Mouse (Mus musculus) stomach, embryonic 14.5 days (tissue): ENCODE measurements around the gene Prlr. TPM values are rescaled to one million over a fixed set of nuclear protein-coding genes. Genes with fewer than 3 reads are reported as not detected.

Experiments used
- ATAC-seq: fragments of 200-750 bp; cut with Nextera tagmentation; 2 replicates; pipeline ENCODE4 v1.8.0; 2017; ENCODE audit warnings: low read depth, moderate TSS enrichment; ENCODE audit not compliant: insufficient number of reproducible peaks, insufficient read depth, low FRiP score
- H3K27ac ChIP-seq: fragments of 300-500 bp; sonication (generic); 2 replicates; pipeline ENCODE4 v1.5.1; 2014; ENCODE audit warnings: mild to moderate bottlenecking, low read length, moderate library complexity, mixed read lengths
- H3K27me3 ChIP-seq: fragments of 300-500 bp; sonication (generic); 2 replicates; pipeline ENCODE4 v1.6.1; 2014; ENCODE audit warnings: low read length, control low read depth, mixed read lengths; ENCODE audit not compliant: control insufficient read depth, insufficient read depth
- H3K36me3 ChIP-seq: fragments of 300-500 bp; sonication (generic); 2 replicates; pipeline ENCODE4 v1.6.1; 2014; ENCODE audit warnings: mild to moderate bottlenecking, control low read depth, low read length, moderate library complexity, mixed read lengths; ENCODE audit not compliant: control insufficient read depth, insufficient read depth
- H3K4me1 ChIP-seq: fragments of 300-500 bp; sonication (generic); 2 replicates; pipeline ENCODE4 v1.6.1; 2014; ENCODE audit warnings: low read length, control low read depth, mixed read lengths; ENCODE audit not compliant: control insufficient read depth, insufficient read depth
- H3K4me2 ChIP-seq: fragments of 300-500 bp; sonication (generic); replicated peaks from 2 replicates; pipeline ENCODE4 v1.6.1; 2014; ENCODE audit warnings: low read depth, low read length, control low read depth
- H3K4me3 ChIP-seq: fragments of 300-500 bp; sonication (generic); 2 replicates; pipeline ENCODE4 v1.5.1; 2014; ENCODE audit warnings: low read depth, low read length, control low read depth
- H3K9ac ChIP-seq: fragments of 300-500 bp; sonication (generic); replicated peaks from 2 replicates; pipeline ENCODE4 v1.6.1; 2014; ENCODE audit warnings: low read depth, mild to moderate bottlenecking, control low read depth, low read length, moderate library complexity, mixed read lengths
- H3K9me3 ChIP-seq: fragments of 300-500 bp; sonication (generic); 2 replicates; pipeline ENCODE4 v1.6.1; 2016; ENCODE audit warnings: low read depth, low read length, control low read depth; ENCODE audit not compliant: control insufficient read depth
- WGBS: fragments of 180-500 bp; shearing (Covaris S2); extraction: QIAGEN DNeasy Blood & Tissue Kit; methylation state at CpG from one replicate; pipeline ENCODE4 v1.1.7; 2014; 5-methylcytosine and 5-hydroxymethylcytosine counted together
- polyA plus RNA-seq: library from polyadenylated mRNA; unstranded; fragments of >200 nt; fragmentation: Nextera tagmentation; extraction: Ambion mirVana; gene quantifications from 2 replicates; pipeline ENCODE4 v1.2.1, GENCODE M21; 2014

Prlr gene
- polyA plus RNA-seq: 2.6 and 3.0 TPM in 2 replicates

- H3K27me3 ChIP-seq: no peaks in the 10 kb centered on the region
- no peak for ATAC-seq
- peak within 1 kb of the TSS; percentile 31 for H3K4me3 ChIP-seq
- no peak within 1 kb of the TSS for H3K9ac ChIP-seq
- no peak within 1 kb of the TSS for H3K27ac ChIP-seq
- 4% methylated on average over 9 of the region's 9 CpGs for WGBS
- H3K4me2 ChIP-seq: peak within 1 kb of the TSS; percentile 62
- 0 out of 2 replicates have a peak, but pooled peaks cover 5% of the 10 kb centered on the region for H3K4me1 ChIP-seq
- H3K9me3 ChIP-seq: no peaks in the 10 kb centered on the region
- no peaks in the 10 kb centered on the region for H3K36me3 ChIP-seq
Measured at GRCm38 (mm10) chr15:10177083-10177482, at the start of gene Prlr. Gene Prlr, plus strand, starts transcription at chr15:10177238.

GRCm38 (mm10) chr15:10133781-10134180 is 43.3 kb upstream of the Prlr start:
- no peaks in the 10 kb centered on the region for H3K9me3 ChIP-seq
- H3K4me3 ChIP-seq: no peak overlapping the region
- WGBS: 88% methylated on average over 2 of the region's 2 CpGs
- H3K36me3 ChIP-seq: no peaks in the 10 kb centered on the region
- no peak overlapping the region for H3K9ac ChIP-seq
- H3K4me2 ChIP-seq: no peak overlapping the region
- H3K27me3 ChIP-seq: no peaks in the 10 kb centered on the region
- no peak overlapping the region for H3K27ac ChIP-seq
- ATAC-seq: no peak
- H3K4me1 ChIP-seq: no peaks in the 10 kb centered on the region

GRCm38 (mm10) chr15:10134889-10135288 is 42.1 kb upstream of the Prlr start:
- H3K4me2 ChIP-seq: no peak overlapping the region
- H3K27ac ChIP-seq: no peak overlapping the region
- no peaks in the 10 kb centered on the region for H3K9me3 ChIP-seq
- no peak for ATAC-seq
- no peaks in the 10 kb centered on the region for H3K4me1 ChIP-seq
- no peak overlapping the region for H3K9ac ChIP-seq
- 64% methylated on average over 4 of the region's 4 CpGs for WGBS
- no peak overlapping the region for H3K4me3 ChIP-seq
- H3K27me3 ChIP-seq: no peaks in the 10 kb centered on the region
- no peaks in the 10 kb centered on the region for H3K36me3 ChIP-seq

GRCm38 (mm10) chr15:10144520-10144919 is 32.5 kb upstream of the Prlr start:
- H3K4me2 ChIP-seq: no peak overlapping the region
- no peaks in the 10 kb centered on the region for H3K36me3 ChIP-seq
- H3K4me3 ChIP-seq: no peak overlapping the region
- ATAC-seq: no peak
- H3K27ac ChIP-seq: no peak overlapping the region
- 88% methylated on average over 5 of the region's 5 CpGs for WGBS
- no peaks in the 10 kb centered on the region for H3K9me3 ChIP-seq
- H3K9ac ChIP-seq: no peak overlapping the region
- H3K27me3 ChIP-seq: no peaks in the 10 kb centered on the region
- no peaks in the 10 kb centered on the region for H3K4me1 ChIP-seq

- Histone ChIP-seq H3K4me2 (no peak overlapping the region), H3K9me3 (no peaks in the 10 kb centered on the region), H3K27me3 (no peaks in the 10 kb centered on the region), H3K36me3 (no peaks in the 10 kb centered on the region), H3K9ac (no peak overlapping the region), H3K4me3 (no peak overlapping the region), H3K4me1 (no peaks in the 10 kb centered on the region), H3K27ac (no peak overlapping the region)
- 81% methylated on average over 4 of the region's 4 CpGs for WGBS
- ATAC-seq: no peak
Measured at GRCm38 (mm10) chr15:10148196-10148595, 28.8 kb upstream of the Prlr start.

GRCm38 (mm10) chr15:10160663-10161062 is 16.4 kb upstream of the Prlr start:
- Histone ChIP-seq H3K36me3 (no peaks in the 10 kb centered on the region), H3K4me2 (no peak overlapping the region), H3K9ac (no peak overlapping the region), H3K27me3 (no peaks in the 10 kb centered on the region), H3K4me1 (no peaks in the 10 kb centered on the region), H3K9me3 (no peaks in the 10 kb centered on the region), H3K27ac (no peak overlapping the region), H3K4me3 (no peak overlapping the region)
- 84% methylated on average over 2 of the region's 2 CpGs for WGBS
- ATAC-seq: no peak

- Histone ChIP-seq H3K27ac (no peak overlapping the region), H3K9me3 (no peaks in the 10 kb centered on the region), H3K9ac (no peak overlapping the region), H3K4me2 (no peak overlapping the region), H3K4me3 (no peak overlapping the region), H3K27me3 (no peaks in the 10 kb centered on the region), H3K4me1 (0 out of 2 replicates have a peak, but pooled peaks cover 5% of the 10 kb centered on the region), H3K36me3 (no peaks in the 10 kb centered on the region)
- ATAC-seq: no peak
- 88% methylated on average over 6 of the region's 6 CpGs for whole genome bisulfite sequencing
Measured at GRCm38 (mm10) chr15:10175078-10175477, 2.0 kb upstream of the Prlr start.

- Histone ChIP-seq H3K4me3 (no peak overlapping the region), H3K27ac (no peak overlapping the region), H3K4me2 (no peak overlapping the region), H3K9me3 (no peaks in the 10 kb centered on the region), H3K4me1 (0 out of 2 replicates have a peak, but pooled peaks cover 5% of the 10 kb centered on the region), H3K27me3 (no peaks in the 10 kb centered on the region), H3K9ac (no peak overlapping the region), H3K36me3 (no peaks in the 10 kb centered on the region)
- WGBS: 57% methylated on average over 7 of the region's 7 CpGs
- no peak for ATAC-seq
Measured at GRCm38 (mm10) chr15:10175656-10176055, 1.4 kb upstream of the Prlr start.

GRCm38 (mm10) chr15:10177519-10178130 is 587 bp downstream of the Prlr start:
- 0 out of 2 replicates have a peak, but pooled peaks cover 5% of the 10 kb centered on the region for H3K4me1 ChIP-seq
- peak; percentile 33; the same call in 1 of the 2 replicates for ATAC-seq
- H3K27ac ChIP-seq: no peak overlapping the region
- peak overlapping the region; percentile 62 for H3K4me2 ChIP-seq
- no peak overlapping the region for H3K9ac ChIP-seq
- no peaks in the 10 kb centered on the region for H3K9me3 ChIP-seq
- no peaks in the 10 kb centered on the region for H3K27me3 ChIP-seq
- peak overlapping the region; percentile 31 for H3K4me3 ChIP-seq
- WGBS: 2% methylated on average over 30 of the region's 30 CpGs
- no peaks in the 10 kb centered on the region for H3K36me3 ChIP-seq
